Mouse (Mus musculus) v-Abl transformed pro-B cells (cell line): ENCODE measurements at regions not wholly inside any gene's neighbourhood (a gene's known extent, or its start where the extent isn't known, plus 50 kb on each side); places are given as distances from the start of the nearest gene placed in this dataset.

ENCODE experiments used
- in situ Hi-C, 2 experiments: fragments of 400-800 bp; cut with MboI; formaldehyde crosslinking; loops; one replicate each; pipeline ENCODE4 v1.15.1; 2025; ENCODE audit not compliant: unreplicated experiment in 2 of 2

DNA sequence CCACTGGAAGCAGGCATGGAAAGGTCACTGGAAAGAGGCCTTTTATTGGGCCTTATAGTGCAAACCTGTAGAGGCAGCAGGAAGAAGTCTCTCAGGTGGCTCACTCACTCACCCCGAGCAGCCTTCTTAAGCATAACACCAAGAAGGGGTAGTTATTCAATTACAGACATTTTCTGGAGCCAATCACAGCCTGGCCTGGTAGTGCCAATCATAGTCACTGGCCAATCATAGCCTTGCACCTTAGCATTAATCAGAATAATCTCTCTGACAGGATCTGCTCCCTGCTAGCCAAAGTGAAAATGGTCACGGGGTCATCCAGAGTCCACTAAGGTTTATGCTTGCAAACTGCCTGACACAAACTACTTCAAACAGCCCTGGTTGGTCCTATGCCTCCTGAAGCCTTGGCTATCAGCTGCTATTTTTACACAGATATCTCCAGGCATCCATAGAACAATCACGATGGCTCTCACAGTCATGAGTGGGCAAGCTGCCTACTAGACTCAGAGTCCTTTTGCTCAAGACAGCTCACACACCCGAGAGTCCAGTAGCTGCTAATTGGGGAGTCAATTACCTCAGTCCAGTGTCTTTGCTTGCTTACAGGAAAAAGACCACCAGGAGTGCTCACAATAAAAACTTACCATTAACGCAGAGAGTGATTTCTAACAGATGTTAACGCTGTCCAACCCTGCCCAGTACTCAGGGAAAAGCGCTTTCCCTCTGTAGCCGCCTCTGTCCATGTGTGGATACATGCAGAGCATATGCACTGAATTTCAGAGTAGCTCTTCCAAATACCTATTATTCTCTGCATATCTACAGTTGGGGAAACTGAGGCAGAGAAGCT is 234.1 kb downstream of the Rybp start:
- in situ Hi-C loops = no loop called here

GRCm38 (mm10) chr6:100052406-100052805 is 234.9 kb downstream of the Rybp start:
- in situ Hi-C loops = no loop called here

DNA sequence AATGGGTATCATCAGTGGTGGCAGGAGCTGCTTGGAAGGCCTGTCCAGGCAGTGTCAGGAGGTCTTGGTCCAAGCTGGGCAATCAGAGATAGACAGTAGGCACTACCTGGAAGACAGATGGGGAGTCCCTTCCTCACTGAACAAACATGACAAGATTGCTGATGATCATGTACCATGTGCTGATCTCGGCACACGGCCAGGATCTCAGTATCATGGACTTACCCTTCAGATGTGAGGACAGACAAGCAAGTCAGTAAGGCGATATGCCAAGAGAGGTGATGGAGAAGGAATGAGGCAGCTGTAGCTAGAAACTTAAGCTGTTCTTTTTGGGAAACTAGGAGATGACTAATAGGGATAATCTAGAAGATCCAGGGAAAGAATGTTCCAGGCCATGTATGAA is 238.2 kb downstream of the Rybp start:
- in situ Hi-C loops = no loop called here

GRCm38 (mm10) chr6:100046186-100046990 is 240.9 kb downstream of the Rybp start:
- in situ Hi-C loops = no loop called here

- in situ Hi-C loops = no loop called here
These were observed 242.2 kb downstream of the Rybp start for GRCm38 (mm10) chr6:100045109-100045508.

DNA sequence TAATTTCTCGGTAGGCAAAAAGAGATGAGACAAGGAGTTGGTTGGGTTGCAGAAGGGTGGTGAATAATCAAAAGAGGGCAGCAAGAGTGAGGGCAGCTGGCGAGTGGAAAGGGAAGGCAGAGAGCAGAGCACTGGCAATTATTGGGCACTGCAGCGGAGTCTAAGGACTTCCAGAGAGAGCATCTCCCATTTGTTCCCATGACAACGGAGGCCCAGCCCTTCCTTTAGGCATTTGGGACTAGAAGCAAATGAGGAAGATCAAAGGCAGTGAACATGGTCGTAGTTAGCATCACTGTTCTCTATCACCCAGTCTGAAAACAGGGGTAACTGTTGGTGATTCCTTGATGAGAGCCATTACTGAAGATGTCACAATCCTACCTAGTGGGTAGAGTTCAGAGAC is 246.1 kb downstream of the Rybp start:
- in situ Hi-C loops = no loop called here

GRCm38 (mm10) chr6:100040459-100040984 is 246.8 kb downstream of the Rybp start:
- in situ Hi-C loops = no loop called here

DNA sequence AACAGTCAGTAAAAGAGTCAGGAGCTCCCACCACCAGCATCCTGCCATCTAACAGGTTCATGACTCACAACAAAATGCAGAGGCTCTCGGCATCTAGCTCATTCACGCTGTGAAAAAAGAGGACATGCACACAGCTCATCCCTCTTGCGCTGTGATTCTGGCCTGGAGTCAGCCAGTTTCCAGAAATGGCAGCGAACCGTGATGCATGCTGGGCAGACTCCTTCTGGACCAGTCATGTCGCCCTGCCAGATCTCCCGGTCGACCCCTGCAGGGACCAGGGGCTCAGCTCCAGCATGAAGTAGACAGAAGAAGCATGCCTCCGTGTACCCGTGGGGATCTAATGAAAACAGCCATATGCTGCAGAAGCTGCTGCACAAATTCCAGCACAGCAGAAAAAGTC is 254.6 kb downstream of the Rybp start:
- in situ Hi-C loops = no loop called here

- in situ Hi-C loops = no loop called here
These were observed 256.8 kb downstream of the Rybp start for GRCm38 (mm10) chr6:100030522-100030921.

DNA sequence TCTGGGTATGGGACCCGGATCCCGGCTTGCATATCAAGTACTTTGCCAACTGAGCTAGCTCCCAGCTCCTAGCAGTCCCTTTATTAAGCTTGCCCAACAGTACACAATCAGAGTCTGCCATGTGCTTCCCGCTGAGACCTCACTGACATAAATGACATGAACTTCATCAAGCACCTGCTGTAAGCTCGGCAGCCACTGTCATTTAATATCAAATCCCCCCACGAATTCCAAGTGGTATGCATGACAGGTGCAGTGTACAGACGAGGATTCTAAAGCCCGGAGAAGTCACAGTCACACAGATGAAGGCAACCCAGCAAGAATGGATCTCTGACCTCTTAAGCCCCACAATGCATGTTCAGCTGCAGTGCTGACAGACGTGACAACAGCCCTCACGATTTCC is 257.3 kb downstream of the Rybp start:
- in situ Hi-C loops = no loop called here

GRCm38 (mm10) chr6:100027524-100027923 is 259.8 kb downstream of the Rybp start:
- in situ Hi-C loops = no loop called here

DNA sequence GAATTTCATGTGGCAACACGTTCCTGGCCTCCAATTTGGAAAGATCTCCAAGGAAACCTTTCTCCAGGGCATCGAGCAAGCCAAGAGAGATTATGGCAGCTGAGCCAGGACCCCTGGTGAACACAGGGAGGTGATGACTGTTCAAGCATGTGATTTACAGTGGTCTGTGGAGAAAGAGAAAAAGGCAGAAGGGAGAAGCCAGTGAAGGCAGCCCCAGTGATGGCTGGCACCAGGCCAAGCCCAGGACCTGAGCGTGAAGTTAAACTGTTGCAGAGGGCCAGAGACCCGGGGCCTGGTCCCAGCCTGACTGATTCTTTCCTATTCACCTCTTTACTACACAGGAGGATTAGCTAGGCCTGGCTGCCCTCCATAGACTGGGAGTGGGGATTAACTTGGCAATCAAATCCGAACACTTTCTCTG is 261.7 kb downstream of the Rybp start:
- in situ Hi-C loops = no loop called here

DNA sequence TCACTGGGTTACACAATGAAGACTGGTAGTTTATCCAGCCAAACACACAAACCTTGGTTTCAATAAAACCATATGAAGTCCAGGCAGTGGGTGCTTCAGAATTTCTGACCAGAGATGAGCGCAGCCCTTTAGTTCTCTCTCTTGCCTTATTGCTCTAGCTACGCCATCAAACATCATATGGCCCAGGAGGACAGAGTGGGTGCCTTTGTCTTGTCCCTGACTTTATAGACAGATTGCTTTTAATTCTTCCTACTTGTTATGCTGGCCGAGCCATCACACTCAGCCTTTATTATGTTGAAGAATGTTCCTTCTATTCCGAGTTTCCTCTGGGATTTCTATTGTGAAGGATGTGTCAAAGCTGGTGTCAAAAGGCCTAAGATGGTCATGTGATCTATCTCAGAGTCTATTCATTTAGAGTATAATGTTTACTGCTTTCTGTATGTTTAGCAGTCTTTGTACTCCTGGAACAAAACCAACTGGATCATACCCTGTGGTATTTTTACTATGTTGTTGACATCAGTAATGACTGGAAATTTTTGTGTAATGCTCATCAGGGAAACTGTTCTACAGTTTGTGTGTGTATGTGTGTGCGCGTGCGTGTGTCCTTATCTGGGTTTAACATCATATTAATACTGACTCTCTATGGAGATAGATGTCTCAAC is 263.7 kb downstream of the Rybp start:
- in situ Hi-C loops = no loop called here

- in situ Hi-C loops = no loop called here
These were observed 268.3 kb downstream of the Rybp start for GRCm38 (mm10) chr6:100019016-100019415.

GRCm38 (mm10) chr6:100013949-100014348 is 273.3 kb downstream of the Rybp start:
- in situ Hi-C loops = no loop called here

GRCm38 (mm10) chr6:100011520-100012062 is 275.7 kb downstream of the Rybp start:
- in situ Hi-C loops = no loop called here

DNA sequence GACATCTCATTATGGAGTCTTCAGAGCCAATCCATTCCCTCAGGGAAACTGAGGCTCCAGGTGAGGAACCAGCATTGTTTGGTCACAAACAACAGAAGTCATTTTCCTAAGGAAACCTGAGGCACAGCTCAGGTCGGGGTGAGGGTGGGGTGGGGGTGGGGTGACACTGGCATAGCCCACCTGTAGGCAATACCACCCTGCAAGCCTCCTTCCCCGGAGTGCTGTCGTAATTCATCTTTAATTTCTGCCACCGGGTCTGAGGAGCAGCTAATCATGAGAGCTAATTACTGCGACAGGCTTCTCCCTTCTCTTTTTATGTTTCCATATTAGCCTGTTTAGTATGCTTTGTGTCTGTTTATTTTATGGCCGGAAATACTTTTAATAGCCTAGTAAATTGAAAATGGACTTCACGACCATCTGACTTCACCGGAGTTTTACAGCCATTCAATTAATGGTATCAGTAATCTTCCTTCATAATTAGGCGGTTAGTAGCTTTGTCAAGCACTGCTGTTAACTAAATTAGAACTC is 276.3 kb downstream of the Rybp start:
- in situ Hi-C loops = no loop called here

- in situ Hi-C loops = no loop called here
These were observed 273.6 kb upstream of the Prok2 start for GRCm38 (mm10) chr6:99999711-100000365.

GRCm38 (mm10) chr6:99995970-99996956 is 270.1 kb upstream of the Prok2 start:
- in situ Hi-C loops = no loop called here
